Mouse (Mus musculus) midbrain, embryonic 16.5 days (tissue): ENCODE data around the gene Dis3l. TPM values are rescaled to one million over a fixed set of nuclear protein-coding genes. Genes with fewer than 3 reads are reported as not detected.
A peak's percentile ranks its signal among the peaks of the same experiment; 100 is the strongest.

Experiments used
- ATAC-seq: fragments of 200-750 bp; cut with Nextera tagmentation; 2 replicates; pipeline ENCODE4 v1.8.0; 2017; ENCODE audit warnings: moderate TSS enrichment
- H3K27ac ChIP-seq: fragments of 300-500 bp; sonication (generic); 2 replicates; pipeline ENCODE4 v1.5.1; 2014; ENCODE audit warnings: mild to moderate bottlenecking, low read length, mixed read lengths
- H3K27me3 ChIP-seq: fragments of 300-500 bp; sonication (generic); 2 replicates; pipeline ENCODE4 v1.6.1; 2014; ENCODE audit warnings: low read depth, low read length, mixed read lengths; ENCODE audit not compliant: control insufficient read depth, insufficient read depth
- H3K36me3 ChIP-seq: fragments of 300-500 bp; sonication (generic); 2 replicates; pipeline ENCODE4 v1.6.1; 2014; ENCODE audit warnings: mild to moderate bottlenecking, low read length, moderate library complexity, mixed read lengths; ENCODE audit not compliant: control insufficient read depth, insufficient read depth
- H3K4me1 ChIP-seq: fragments of 300-500 bp; sonication (generic); 2 replicates; pipeline ENCODE4 v1.6.1; 2014; ENCODE audit warnings: mild to moderate bottlenecking, low read length, mixed read lengths; ENCODE audit not compliant: control insufficient read depth, insufficient read depth
- H3K4me2 ChIP-seq: fragments of 300-500 bp; sonication (generic); 2 replicates; pipeline ENCODE4 v1.6.1; 2014; ENCODE audit warnings: mild to moderate bottlenecking, low read length, mixed read lengths
- H3K4me3 ChIP-seq: fragments of 300-500 bp; sonication (generic); 2 replicates; pipeline ENCODE4 v1.5.1; 2014; ENCODE audit warnings: low read depth, mild to moderate bottlenecking, low read length, moderate library complexity, mixed read lengths
- H3K9ac ChIP-seq: fragments of 300-500 bp; sonication (generic); 2 replicates; pipeline ENCODE4 v1.6.1; 2014; ENCODE audit warnings: low read depth, low read length, mixed read lengths
- H3K9me3 ChIP-seq: fragments of 300-500 bp; sonication (generic); replicated peaks from 2 replicates; pipeline ENCODE4 v1.6.1; 2014; ENCODE audit warnings: mild to moderate bottlenecking, low read length, mixed read lengths; ENCODE audit not compliant: control insufficient read depth, poor library complexity, severe bottlenecking
- WGBS: fragments of 180-500 bp; shearing (Covaris S2); extraction: QIAGEN DNeasy Blood & Tissue Kit; methylation state at CpG from one replicate; pipeline ENCODE4 v1.1.7; 2014; 5-methylcytosine and 5-hydroxymethylcytosine counted together
- polyA plus RNA-seq: library from polyadenylated mRNA; unstranded; fragments of >200 nt; fragmentation: Nextera tagmentation; extraction: Ambion mirVana; gene quantifications from 2 replicates; pipeline ENCODE4 v1.2.1, GENCODE M21; 2015

Dis3l gene
- polyA plus RNA-seq, 1 experiment from 2014 or later: 23.7 TPM

DNA sequence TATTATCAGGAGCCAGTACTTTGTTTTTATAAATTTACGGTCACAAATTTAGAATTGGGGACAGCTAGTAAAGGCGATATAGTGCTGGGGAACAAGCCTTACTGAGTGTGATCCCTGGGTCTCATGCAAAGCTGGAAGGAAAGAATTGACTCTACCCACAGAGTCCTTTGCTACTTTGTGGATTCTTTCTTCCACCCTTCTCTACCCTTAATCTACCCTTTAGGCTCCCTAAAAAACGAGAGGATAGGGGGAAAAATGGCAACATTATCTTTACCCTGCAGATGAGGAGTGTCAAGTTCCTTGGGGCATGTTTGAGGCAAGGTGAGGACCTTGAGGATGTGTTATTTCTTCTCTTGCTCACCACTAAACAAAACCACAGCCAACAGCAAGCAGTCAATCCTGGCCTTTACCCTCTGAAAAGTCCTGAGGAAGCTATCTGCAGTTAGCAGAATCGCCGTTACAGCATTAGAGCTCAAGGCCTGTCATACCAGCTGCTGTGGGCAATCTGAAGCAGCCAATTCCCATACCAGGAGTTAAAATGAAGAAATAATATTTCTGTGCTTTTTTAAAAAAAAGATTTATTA is 58.6 kb downstream of the Dis3l start:
- no peak for ATAC-seq
- no peak overlapping the region for H3K9ac ChIP-seq
- peaks cover 9% of the 10 kb centered on the region for H3K4me1 ChIP-seq
- no peaks in the 10 kb centered on the region for H3K36me3 ChIP-seq
- H3K27ac ChIP-seq: no peak overlapping the region
- H3K4me2 ChIP-seq: peak overlapping the region; percentile 74
- peak overlapping the region; percentile 93; the same call in 1 of the 2 replicates for H3K4me3 ChIP-seq
- no peaks in the 10 kb centered on the region for H3K27me3 ChIP-seq
- no peaks in the 10 kb centered on the region for H3K9me3 ChIP-seq
- 68% methylated on average over 5 of the region's 5 CpGs for WGBS

DNA sequence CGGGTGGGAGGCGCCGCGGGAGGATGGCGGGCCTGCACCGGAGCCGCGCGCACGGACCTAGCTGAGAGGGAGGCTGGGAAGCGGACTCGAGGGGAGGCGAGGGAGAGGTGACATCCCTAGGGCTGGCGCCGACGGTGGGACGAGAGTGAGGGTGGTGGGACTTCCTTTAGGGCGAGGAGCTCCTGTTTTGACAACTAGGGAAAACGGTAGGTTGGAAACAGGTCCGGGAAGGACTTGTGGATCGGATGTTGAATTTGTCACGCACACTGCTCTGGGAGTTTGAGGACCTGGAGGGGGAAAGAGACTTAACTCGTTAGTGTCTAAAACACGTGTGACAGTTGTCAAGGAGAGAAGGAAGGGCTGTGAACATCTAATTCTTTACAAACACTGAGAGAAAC is 59.3 kb downstream of the Dis3l start:
- H3K27me3 ChIP-seq: no peaks in the 10 kb centered on the region
- H3K36me3 ChIP-seq: no peaks in the 10 kb centered on the region
- under 1% methylated on average over 23 of the region's 24 CpGs for WGBS
- H3K4me1 ChIP-seq: peaks cover 9% of the 10 kb centered on the region
- peak overlapping the region; percentile 91 for H3K9ac ChIP-seq
- peak; percentile 89 for ATAC-seq
- H3K4me3 ChIP-seq: peak overlapping the region; percentile 93
- H3K4me2 ChIP-seq: peak overlapping the region; percentile 74
- H3K27ac ChIP-seq: peak overlapping the region; percentile 85
- H3K9me3 ChIP-seq: no peaks in the 10 kb centered on the region

DNA sequence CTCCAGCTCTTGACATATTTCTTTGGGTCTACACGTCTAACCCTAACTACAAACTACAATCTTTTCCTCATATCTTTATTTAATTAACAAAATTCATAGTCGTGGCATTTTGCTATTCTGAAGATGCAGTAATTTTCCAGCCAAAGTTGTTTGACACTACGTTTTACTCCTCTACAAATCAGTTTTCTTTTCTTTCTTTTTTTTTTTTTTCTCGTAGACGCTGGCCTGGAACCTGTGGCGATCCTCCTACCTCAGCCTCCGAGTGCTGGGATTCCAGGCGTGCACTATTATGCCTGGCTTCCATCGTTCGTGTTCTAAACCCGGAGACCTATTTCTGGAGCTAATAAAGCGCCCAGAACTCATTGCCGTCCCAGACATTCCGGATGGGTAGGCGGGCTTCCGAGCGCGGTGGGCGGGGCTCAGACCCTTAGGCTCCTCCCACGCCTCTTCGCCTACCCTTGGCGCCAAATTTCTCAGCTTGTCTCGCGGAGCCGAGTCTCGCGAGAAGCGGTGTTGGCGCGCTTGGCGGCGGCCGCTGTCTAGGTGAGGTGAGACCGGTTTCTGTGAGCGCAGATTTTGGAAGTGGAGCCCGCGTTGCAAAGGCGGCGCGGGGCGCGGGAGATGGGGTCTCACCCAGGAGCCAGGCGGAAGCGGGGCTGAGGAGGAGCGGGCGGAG is 59.8 kb downstream of the Dis3l start, which contains the start of gene Tipin:
Gene Tipin (plus strand): TSS at position 477 of the 676 bp plus-strand sequence.
- peak within 1 kb of the TSS; percentile 85 for H3K27ac ChIP-seq
- H3K4me1 ChIP-seq: peaks cover 9% of the 10 kb centered on the region
- H3K4me2 ChIP-seq: peak within 1 kb of the TSS; percentile 74
- no peaks in the 10 kb centered on the region for H3K9me3 ChIP-seq
- peak; percentile 97 for ATAC-seq
- 2% methylated on average over 46 of the region's 46 CpGs for WGBS
- H3K9ac ChIP-seq: peak within 1 kb of the TSS; percentile 91
- peak within 1 kb of the TSS; percentile 93 for H3K4me3 ChIP-seq
- H3K36me3 ChIP-seq: no peaks in the 10 kb centered on the region
- H3K27me3 ChIP-seq: no peaks in the 10 kb centered on the region

DNA sequence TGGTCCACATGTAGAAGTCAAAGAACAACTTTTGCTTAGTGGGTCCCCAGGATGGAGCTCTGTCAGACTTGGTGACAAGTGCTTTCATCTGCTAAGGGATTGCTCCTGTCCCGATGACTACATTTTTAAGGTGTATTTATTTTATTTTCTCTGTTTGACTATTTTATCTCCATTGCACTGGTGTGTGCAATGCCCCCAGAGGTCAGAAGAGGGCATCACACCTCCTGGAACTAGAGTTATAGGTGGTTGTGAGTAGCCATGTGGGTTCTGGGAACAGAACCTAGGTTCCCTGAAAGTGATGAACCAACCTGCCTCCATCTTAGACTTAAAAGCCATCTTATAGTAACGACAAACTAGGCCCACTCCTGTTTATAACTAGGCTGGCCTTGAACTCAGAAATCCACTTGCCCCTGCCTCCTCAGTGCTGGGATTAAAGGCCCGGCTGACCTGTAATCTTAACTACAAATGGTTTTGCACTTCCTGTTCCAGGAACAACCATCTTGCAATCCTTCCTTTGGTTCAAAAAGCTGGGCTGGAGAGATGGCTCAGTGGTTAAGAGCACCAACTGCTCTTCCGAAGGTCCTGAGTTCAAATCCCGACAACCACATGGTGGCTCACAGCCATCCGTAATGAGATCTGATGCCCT is 62.3 kb downstream of the Dis3l start:
- Histone ChIP-seq H3K27ac (no peak overlapping the region), H3K9ac (no peak overlapping the region), H3K9me3 (no peaks in the 10 kb centered on the region), H3K27me3 (no peaks in the 10 kb centered on the region), H3K4me2 (no peak overlapping the region), H3K4me1 (peaks cover 9% of the 10 kb centered on the region), H3K4me3 (no peak overlapping the region), H3K36me3 (no peaks in the 10 kb centered on the region)
- no peak for ATAC-seq
- WGBS: 97% methylated on average over 6 of the region's 6 CpGs

DNA sequence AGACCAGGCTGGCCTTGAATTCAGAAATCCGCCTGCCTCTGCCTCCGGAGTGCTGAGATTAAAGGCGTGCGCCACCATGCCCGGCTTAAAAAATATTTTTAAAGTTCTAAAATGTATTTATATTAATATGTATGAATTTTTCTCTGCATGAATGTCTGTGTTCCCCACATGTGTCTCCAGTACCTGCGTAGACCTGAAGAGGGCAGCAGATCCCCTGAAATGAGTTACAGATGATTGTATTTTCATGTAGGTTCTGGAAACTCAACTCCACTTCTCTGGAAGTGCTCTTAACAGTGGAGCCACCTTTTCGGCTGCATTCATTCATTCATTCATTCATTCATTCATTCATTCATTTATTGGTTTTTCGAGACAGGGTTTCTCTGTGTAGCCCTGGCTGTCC is 63.4 kb downstream of the Dis3l start:
- H3K27me3 ChIP-seq: no peaks in the 10 kb centered on the region
- peaks cover 9% of the 10 kb centered on the region for H3K4me1 ChIP-seq
- H3K9me3 ChIP-seq: no peaks in the 10 kb centered on the region
- H3K4me2 ChIP-seq: no peak overlapping the region
- no peak overlapping the region for H3K27ac ChIP-seq
- no peak overlapping the region for H3K4me3 ChIP-seq
- H3K36me3 ChIP-seq: no peaks in the 10 kb centered on the region
- 68% methylated on average over 8 of the region's 8 CpGs for WGBS
- no peak for ATAC-seq
- no peak overlapping the region for H3K9ac ChIP-seq

DNA sequence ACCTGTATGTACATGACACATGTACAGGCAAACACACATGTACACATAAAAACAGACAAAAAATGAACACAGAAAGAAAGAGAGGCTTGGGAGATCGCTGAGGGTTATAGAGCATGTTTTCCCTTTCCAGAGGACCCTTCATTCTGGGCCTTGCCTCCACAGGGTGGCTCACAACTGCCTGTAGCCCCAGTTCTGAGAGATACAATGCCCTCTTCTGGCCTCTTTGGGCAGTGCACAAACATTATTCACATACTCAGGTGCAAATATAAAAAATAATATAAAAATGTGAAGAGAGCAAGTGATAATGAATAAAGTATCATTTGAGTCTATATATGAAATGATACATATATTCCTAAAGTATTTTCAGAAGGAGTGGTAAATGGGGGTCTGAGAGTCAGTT is 66.2 kb downstream of the Dis3l start:
- Histone ChIP-seq H3K4me1 (no peaks in the 10 kb centered on the region), H3K27ac (no peak overlapping the region), H3K9ac (no peak overlapping the region), H3K36me3 (no peaks in the 10 kb centered on the region), H3K27me3 (no peaks in the 10 kb centered on the region), H3K9me3 (no peaks in the 10 kb centered on the region), H3K4me3 (no peak overlapping the region), H3K4me2 (no peak overlapping the region)
- WGBS: 91% methylated on average over 1 of the region's 1 CpGs
- ATAC-seq: no peak

DNA sequence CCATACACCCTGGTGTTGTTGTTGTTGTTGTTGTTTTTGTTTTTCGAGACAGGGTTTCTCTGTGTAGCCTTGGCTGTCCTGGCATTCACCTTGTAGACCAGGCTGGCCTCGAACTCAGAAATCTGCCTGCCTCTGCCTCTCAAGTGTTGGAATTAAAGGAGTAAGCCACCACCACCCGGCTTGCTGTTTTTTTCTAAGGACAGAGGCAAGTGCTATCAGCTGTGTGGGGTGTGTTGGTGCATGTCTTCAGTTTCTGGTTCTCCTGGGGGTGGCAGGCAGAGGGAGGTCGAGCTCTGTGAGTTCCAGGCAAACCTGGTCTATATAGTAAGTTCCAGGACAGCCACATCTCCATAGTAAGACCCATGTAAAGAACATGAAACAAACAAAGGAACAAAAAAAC is 66.8 kb downstream of the Dis3l start:
- H3K4me3 ChIP-seq: no peak overlapping the region
- H3K4me2 ChIP-seq: no peak overlapping the region
- no peaks in the 10 kb centered on the region for H3K36me3 ChIP-seq
- H3K27ac ChIP-seq: no peak overlapping the region
- 86% methylated on average over 4 of the region's 4 CpGs for WGBS
- H3K9ac ChIP-seq: no peak overlapping the region
- no peaks in the 10 kb centered on the region for H3K4me1 ChIP-seq
- no peaks in the 10 kb centered on the region for H3K9me3 ChIP-seq
- no peaks in the 10 kb centered on the region for H3K27me3 ChIP-seq
- ATAC-seq: no peak

DNA sequence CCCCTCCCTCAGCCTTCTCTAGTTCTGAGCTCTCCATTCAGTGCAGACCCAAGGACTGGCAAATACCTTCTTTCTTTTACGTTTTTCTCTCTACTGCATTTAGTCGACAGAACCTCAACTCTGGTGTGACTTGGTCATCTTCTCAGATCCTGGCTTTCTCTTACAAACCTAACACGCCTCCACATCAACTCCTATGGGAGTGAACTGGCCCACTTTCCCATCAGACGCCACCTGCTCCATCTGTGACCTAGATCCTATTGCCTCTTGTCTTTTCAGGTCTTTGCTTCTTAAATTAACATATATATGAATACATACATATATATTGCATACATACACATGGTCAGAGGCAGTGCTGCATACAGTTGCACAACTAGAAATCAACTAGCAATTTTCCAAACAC is 67.3 kb downstream of the Dis3l start:
- Histone ChIP-seq H3K9me3 (no peaks in the 10 kb centered on the region), H3K4me2 (no peak overlapping the region), H3K27me3 (no peaks in the 10 kb centered on the region), H3K4me3 (no peak overlapping the region), H3K36me3 (no peaks in the 10 kb centered on the region), H3K27ac (no peak overlapping the region), H3K4me1 (no peaks in the 10 kb centered on the region), H3K9ac (no peak overlapping the region)
- ATAC-seq: no peak
- 67% methylated on average over 4 of the region's 4 CpGs for WGBS

DNA sequence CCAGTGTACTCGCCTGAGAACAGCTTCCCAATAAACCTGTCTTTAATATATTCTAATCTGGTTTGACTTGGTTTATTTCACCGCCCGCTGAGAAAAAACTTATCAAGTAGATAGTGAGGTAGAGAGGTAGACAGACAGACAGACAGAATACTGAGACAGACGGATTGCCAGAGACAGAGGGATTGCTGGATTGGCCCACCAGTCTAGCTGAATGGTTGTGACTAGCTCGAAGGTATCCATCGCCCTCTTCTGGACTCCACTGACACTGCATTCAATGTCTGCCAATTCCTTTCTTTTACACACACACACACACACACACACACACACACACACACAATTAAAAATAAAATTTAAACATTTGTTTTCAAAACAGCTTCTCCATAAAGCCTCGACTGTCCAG is 68.5 kb downstream of the Dis3l start:
- no peaks in the 10 kb centered on the region for H3K4me1 ChIP-seq
- no peak overlapping the region for H3K4me2 ChIP-seq
- no peak overlapping the region for H3K4me3 ChIP-seq
- no peak overlapping the region for H3K9ac ChIP-seq
- ATAC-seq: no peak
- no peaks in the 10 kb centered on the region for H3K36me3 ChIP-seq
- H3K27me3 ChIP-seq: no peaks in the 10 kb centered on the region
- H3K27ac ChIP-seq: no peak overlapping the region
- 43% methylated on average over 7 of the region's 7 CpGs for WGBS
- no peaks in the 10 kb centered on the region for H3K9me3 ChIP-seq
